Mouse (Mus musculus) embryonic fibroblast, embryonic 13.5 days (primary cell): ENCODE results near the gene Mid1.

Source experiments
- CTCF ChIP-seq: IDR thresholded peaks from 2 replicates; pipeline ENCODE4 v1.5.1; 2011; ENCODE audit warnings: mild to moderate bottlenecking, control low read depth, low read length, moderate library complexity, borderline replicate concordance; ENCODE audit not compliant: insufficient read depth
- POLR2A ChIP-seq: IDR thresholded peaks from 2 replicates; pipeline ENCODE4 v1.6.1; 2011; ENCODE audit warnings: low read depth, mild to moderate bottlenecking, control low read depth, low read length, moderate library complexity

DNA sequence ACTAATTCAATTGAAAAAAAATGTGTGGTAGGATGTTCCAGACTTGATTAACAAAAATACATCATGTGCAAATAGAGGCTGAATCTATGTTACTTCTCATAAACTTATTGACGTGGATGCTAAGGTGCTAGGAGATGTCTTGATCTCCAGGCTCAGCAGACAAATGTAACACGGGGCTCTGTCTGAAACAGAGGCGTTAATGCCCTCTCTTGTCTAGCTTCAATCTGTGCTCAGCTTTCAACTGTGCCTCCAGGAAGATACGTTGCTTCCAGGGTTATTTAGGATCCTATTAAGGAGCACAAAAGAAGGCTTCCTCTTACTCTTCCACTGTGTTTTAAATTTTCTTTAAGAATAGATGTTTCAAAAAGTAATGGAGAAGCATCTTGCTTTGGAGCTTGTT is 115.2 kb downstream of the Mid1 start:
- no peak for TF ChIP-seq CTCF
- TF ChIP-seq POLR2A, result no peak
